Mouse (Mus musculus): ENCODE data around the gene Ptpa. TPM values are rescaled to one million over a fixed set of nuclear protein-coding genes. Genes with fewer than 3 reads are reported as not detected.

Ptpa gene
- 140 and 145 TPM in 2 replicates for polyA plus RNA-seq (2016; fragmentation: Nextera tagmentation; extraction: Ambion mirVana)

DNA sequence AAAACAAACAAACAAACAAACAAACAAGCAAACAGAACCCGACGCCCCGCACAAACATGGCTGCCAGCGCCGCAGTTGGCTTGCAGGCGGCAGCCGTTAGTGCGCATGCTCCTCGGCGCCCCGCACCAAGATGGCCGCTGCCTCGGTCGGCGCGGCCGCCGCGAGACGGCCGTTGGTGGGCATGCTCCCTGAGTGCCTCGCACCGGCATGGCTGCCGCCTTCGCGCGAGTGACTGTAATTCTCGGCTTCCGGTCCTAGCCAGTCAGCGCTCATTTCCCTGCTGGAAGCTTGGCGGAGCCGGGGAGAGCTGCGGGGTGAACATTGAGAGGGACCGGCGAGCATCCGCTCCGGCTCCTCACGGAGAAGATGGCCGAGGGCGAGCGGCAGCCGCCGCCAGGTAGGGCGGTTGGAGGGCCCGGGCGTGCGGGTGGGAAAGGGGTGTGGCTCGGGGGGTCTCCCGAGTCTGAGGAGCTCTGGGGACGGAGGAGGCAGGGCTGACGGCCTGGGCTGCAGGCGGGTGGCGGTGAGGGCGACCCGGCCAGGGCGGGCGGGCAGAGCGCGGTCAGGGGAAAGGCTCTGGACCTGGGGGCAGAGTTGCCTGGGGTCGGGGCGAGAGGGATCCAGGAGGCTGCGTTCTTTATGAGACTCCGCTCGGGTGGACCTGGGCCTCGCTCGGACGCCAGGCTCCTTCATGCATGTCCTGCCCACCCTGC lies at the start of gene Ptpa:
Gene Ptpa, plus strand, starts transcription at position 104 of the 713 bp plus-strand sequence.
- H3K9ac ChIP-seq: peak within 1 kb of the TSS; percentile 82
- peak within 1 kb of the TSS; percentile 96 for H3K27ac ChIP-seq
- under 1% methylated on average over 67 of the region's 67 CpGs for WGBS
- ATAC-seq (ENCODE audit: insufficient number of reproducible peaks, insufficient read depth, low FRiP score, low TSS enrichment): peak; percentile 91
- H3K36me3 ChIP-seq: no peaks in the 10 kb centered on the region
- no peaks in the 10 kb centered on the region for H3K9me3 ChIP-seq
- peak within 1 kb of the TSS; percentile 74 for H3K4me3 ChIP-seq
- peak within 1 kb of the TSS; percentile 76 for H3K4me2 ChIP-seq (replicated peaks)
- peaks cover 25% of the 10 kb centered on the region for H3K4me1 ChIP-seq
- no peaks in the 10 kb centered on the region for H3K27me3 ChIP-seq

DNA sequence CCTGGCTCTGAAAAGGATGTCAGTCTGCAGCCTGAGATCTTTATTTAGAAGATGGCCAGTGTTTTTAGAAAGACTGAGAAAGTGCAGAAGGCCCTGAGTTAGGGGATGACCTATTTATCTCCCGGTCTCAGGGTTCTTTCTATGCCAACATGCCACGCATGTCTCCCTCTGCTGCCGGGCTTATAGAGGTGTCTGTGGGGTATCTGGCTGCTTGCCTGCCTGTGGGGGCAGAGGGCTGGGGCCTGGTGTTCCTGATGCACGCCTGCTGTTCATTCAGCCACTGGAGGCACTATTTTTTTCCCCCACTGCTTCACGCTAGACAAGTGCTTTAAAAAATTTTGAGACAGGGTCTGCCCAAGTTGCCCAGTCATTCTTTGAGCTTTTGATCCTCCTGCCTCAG lies 49.6 kb upstream of the Ptpa start:
- H3K4me1 ChIP-seq: peaks cover 11% of the 10 kb centered on the region
- H3K27ac ChIP-seq: no peak overlapping the region
- ATAC-seq (ENCODE audit: insufficient number of reproducible peaks, insufficient read depth, low FRiP score, low TSS enrichment): no peak
- peaks cover 39% of the 10 kb centered on the region for H3K36me3 ChIP-seq
- H3K9ac ChIP-seq: no peak overlapping the region
- H3K4me2 ChIP-seq (replicated peaks): no peak overlapping the region
- H3K27me3 ChIP-seq: no peaks in the 10 kb centered on the region
- H3K9me3 ChIP-seq: no peaks in the 10 kb centered on the region
- H3K4me3 ChIP-seq: no peak overlapping the region
- 81% methylated on average over 5 of the region's 5 CpGs for WGBS

DNA sequence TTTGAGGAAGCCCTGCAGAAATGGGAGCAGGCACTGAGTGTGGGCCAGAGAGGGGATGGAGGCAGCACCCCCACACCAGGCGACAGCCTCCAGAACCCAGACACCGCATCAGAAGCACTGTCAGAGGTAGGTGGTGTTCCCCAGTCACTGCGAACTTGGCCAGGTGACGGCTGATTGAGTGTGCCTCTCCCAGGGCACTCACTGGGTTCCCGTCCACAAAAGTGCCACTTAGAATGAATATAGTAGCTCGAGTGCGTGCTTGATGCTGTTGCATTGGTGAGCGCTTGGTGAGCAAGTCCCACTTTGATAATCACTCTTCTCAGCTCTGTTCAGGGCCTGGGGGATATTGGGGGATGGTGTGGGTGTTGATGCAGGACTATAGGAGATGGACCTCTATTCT lies 44.3 kb upstream of the Ptpa start:
- Histone ChIP-seq H3K4me3 (no peak overlapping the region), H3K9ac (no peak overlapping the region), H3K4me1 (no peaks in the 10 kb centered on the region), H3K36me3 (peaks cover 85% of the 10 kb centered on the region), H3K9me3 (no peaks in the 10 kb centered on the region), H3K27ac (no peak overlapping the region), H3K4me2 (replicated peaks) (no peak overlapping the region), H3K27me3 (no peaks in the 10 kb centered on the region)
- WGBS: 92% methylated on average over 8 of the region's 8 CpGs
- no peak for ATAC-seq (ENCODE audit: insufficient number of reproducible peaks, insufficient read depth, low FRiP score, low TSS enrichment)

DNA sequence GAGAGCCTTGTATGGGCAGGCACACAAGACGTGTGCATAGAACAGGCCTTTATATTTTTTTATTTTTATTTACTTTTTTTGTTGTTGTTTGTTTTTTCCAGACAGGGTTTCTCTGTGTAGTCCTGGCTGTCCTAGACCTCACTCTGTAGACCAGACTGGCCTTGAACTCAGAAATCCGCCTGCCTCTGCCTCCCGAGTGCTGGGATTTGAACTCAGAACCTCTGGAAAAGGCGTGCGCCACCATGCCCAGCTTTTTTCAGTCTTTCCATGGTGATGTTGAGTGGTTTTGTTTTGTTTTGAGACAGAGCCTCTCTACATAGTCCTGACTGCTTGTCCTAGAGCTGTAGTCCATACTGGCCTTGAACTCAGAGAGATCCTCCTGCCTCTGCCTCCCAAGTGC lies 43.1 kb upstream of the Ptpa start:
- Histone ChIP-seq H3K27ac (no peak overlapping the region), H3K27me3 (no peaks in the 10 kb centered on the region), H3K36me3 (peaks cover 92% of the 10 kb centered on the region), H3K4me1 (no peaks in the 10 kb centered on the region), H3K9ac (no peak overlapping the region), H3K4me2 (replicated peaks) (no peak overlapping the region), H3K4me3 (no peak overlapping the region), H3K9me3 (no peaks in the 10 kb centered on the region)
- WGBS: 96% methylated on average over 5 of the region's 5 CpGs
- no peak for ATAC-seq (ENCODE audit: insufficient number of reproducible peaks, insufficient read depth, low FRiP score, low TSS enrichment)

DNA sequence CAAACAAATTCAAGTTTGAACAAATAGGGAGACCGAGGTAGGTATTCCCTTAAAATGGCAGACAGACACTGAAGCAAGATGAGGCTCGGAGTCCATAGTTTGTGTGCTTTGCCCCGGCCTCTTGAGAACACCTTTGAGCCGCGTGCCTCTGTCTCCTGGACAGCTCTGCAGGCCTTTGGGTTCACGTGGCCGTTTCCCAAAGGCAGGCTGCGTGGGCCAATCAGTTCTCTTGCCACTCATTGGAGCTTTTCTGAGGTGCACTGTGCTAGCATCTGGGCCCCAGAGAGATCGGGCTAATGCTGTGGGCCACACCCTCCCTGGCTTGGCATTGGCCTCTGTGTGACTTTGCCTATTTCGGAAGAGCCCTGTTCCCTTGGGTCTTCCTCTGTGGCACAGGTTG lies 39.9 kb upstream of the Ptpa start:
- ATAC-seq (ENCODE audit: insufficient number of reproducible peaks, insufficient read depth, low FRiP score, low TSS enrichment): no peak
- no peak overlapping the region for H3K4me2 ChIP-seq (replicated peaks)

DNA sequence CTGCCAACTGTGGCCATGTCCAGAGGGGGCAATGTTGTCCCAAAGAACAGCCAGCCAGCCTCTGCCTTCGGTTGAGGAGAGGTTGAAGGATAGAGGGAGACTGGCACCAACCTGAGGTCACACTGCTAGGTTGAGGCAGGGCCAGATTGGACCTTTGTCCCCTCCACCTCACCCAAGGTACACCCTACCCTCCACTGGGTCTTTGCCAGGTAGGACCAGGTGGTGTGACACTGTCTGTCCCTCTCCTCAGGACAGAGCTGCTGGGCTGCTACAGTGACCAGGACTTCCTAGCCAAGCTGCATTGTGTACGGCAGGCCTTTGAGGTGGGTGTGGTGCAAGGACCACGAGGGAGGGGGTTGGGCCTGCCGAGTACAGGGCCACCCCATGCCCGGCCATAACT lies 38.1 kb upstream of the Ptpa start:
- peaks cover 92% of the 10 kb centered on the region for H3K36me3 ChIP-seq
- H3K27ac ChIP-seq: no peak overlapping the region
- ATAC-seq (ENCODE audit: insufficient number of reproducible peaks, insufficient read depth, low FRiP score, low TSS enrichment): no peak; the same call in 1 of the 2 replicates
- 79% methylated on average over 5 of the region's 5 CpGs for WGBS
- H3K27me3 ChIP-seq: no peaks in the 10 kb centered on the region
- H3K9ac ChIP-seq: no peak overlapping the region
- no peak overlapping the region for H3K4me3 ChIP-seq
- H3K9me3 ChIP-seq: no peaks in the 10 kb centered on the region
- no peaks in the 10 kb centered on the region for H3K4me1 ChIP-seq
- no peak overlapping the region for H3K4me2 ChIP-seq (replicated peaks)

More for the DNA sequence above, 39.9 kb upstream of the Ptpa start:
- Histone ChIP-seq H3K9ac (no peak overlapping the region), H3K9me3 (no peaks in the 10 kb centered on the region), H3K27ac (no peak overlapping the region), H3K36me3 (peaks cover 91% of the 10 kb centered on the region), H3K4me1 (no peaks in the 10 kb centered on the region), H3K27me3 (no peaks in the 10 kb centered on the region), H3K4me3 (no peak overlapping the region)
- 88% methylated on average over 10 of the region's 10 CpGs for WGBS

DNA sequence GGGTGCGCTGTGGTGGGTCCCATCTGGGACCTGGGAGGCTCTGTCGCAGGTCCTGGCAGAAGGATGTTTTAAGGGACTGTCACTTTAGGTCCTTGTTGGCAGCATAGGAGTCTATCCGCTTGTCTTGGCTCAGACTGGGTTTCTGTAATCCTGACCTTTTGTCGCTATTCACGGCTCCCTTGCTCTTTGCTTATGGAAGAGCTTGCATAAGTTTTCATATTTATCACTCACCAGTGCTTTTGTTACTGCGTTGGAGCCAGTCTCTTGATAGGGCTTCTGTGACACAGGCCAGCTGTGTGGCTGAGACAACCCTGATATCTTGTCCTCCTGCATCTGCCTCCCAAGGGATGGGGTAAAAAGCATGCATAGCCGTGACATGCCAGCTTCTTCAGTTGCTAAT lies 36.5 kb upstream of the Ptpa start:
- Histone ChIP-seq H3K9me3 (no peaks in the 10 kb centered on the region), H3K27ac (no peak overlapping the region), H3K4me3 (no peak overlapping the region), H3K9ac (no peak overlapping the region), H3K4me2 (replicated peaks) (no peak overlapping the region), H3K4me1 (no peaks in the 10 kb centered on the region), H3K36me3 (peaks cover 92% of the 10 kb centered on the region), H3K27me3 (no peaks in the 10 kb centered on the region)
- ATAC-seq (ENCODE audit: insufficient number of reproducible peaks, insufficient read depth, low FRiP score, low TSS enrichment): no peak
- 86% methylated on average over 7 of the region's 7 CpGs for WGBS

DNA sequence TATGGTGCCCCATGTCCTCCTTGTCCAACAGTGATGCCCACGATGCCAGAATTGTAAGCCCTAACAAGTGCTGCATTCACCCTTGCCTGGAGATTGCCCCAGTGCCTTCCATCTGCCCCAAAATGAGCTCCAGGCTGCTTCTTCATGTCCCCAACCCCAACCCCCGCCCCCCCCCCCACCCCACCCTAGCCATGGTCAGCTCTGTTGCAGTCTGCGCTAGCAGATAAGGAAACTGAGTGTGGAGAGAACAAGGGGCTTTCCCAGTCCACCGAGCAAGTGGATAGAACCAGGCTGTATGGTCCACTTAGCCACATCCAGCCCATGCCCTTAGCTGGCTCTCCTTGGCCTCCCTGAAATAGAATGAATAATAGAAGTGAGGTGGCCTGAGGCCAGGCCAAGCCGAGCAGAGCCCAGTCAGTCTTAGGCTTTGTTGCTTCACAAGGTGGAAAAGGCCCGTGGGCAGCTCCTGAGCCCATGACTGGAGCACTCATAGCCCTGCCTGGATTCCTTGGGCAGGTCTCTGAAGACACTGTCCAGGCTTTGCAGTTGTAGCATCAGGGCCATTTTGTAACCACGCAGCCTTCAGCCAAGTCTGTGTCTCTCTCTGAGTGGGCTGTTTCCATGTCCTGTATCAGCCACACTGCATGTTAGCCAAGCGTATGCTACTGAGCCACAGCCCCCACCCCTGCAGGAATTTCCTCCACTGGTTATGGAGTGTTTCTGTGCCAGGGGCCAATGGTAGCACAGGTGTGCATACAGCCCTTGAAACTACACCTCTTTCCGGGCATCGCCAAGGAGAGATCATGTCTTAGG lies 35.1 kb upstream of the Ptpa start:
- peaks cover 89% of the 10 kb centered on the region for H3K36me3 ChIP-seq

DNA sequence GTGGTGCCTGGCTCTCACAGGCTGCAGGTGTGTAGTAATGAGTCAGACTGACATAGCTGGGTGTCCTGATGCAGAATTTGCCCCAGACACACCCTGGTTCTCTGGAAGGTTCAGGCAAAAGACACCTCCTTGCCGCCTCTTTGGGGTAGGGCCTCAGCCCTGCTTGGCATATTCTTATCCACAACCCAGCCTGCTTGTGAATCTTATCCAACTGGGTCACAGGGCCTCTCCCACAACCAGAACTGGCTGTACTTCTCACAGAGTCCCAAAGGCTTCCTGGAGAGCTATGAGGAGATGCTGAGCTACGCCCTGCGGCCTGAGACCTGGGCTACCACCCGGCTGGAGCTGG lies 34.5 kb upstream of the Ptpa start:
- Histone ChIP-seq H3K27me3 (no peaks in the 10 kb centered on the region), H3K9me3 (no peaks in the 10 kb centered on the region), H3K27ac (no peak overlapping the region), H3K4me2 (replicated peaks) (no peak overlapping the region), H3K4me1 (no peaks in the 10 kb centered on the region), H3K9ac (no peak overlapping the region), H3K36me3 (peaks cover 83% of the 10 kb centered on the region), H3K4me3 (no peak overlapping the region)
- WGBS: 91% methylated on average over 4 of the region's 4 CpGs
- ATAC-seq (ENCODE audit: insufficient number of reproducible peaks, insufficient read depth, low FRiP score, low TSS enrichment): no peak

More for the DNA sequence above, 35.1 kb upstream of the Ptpa start:
- no peaks in the 10 kb centered on the region for H3K9me3 ChIP-seq
- no peak overlapping the region for H3K9ac ChIP-seq
- H3K4me3 ChIP-seq: no peak overlapping the region
- H3K27me3 ChIP-seq: no peaks in the 10 kb centered on the region
- no peak for ATAC-seq (ENCODE audit: insufficient number of reproducible peaks, insufficient read depth, low FRiP score, low TSS enrichment)
- no peak overlapping the region for H3K4me2 ChIP-seq (replicated peaks)
- 88% methylated on average over 10 of the region's 10 CpGs for WGBS
- H3K4me1 ChIP-seq: no peaks in the 10 kb centered on the region
- H3K27ac ChIP-seq: no peak overlapping the region

DNA sequence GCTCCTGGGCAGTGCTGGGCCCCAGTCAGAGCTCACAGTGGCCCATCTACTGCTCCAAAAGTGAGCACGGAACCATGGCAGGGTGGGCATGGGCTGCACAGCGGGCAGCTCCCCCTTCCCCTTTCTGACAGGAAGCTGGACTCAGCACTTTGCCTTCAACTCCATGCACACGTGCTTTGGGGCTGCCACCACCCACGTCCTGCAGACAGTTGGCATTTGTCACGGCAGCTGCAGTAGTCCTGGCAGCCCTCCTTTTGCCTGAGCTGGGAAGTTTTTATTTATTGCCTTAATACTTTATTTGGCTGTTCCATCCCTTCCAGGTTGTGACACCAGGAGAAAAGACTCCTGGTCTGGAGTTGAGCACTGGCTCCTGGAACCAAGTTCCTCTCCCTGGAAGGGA lies 31.0 kb upstream of the Ptpa start:
- H3K4me3 ChIP-seq: no peak overlapping the region
- H3K4me1 ChIP-seq: no peaks in the 10 kb centered on the region
- H3K4me2 ChIP-seq (replicated peaks): no peak overlapping the region
- peaks cover 49% of the 10 kb centered on the region for H3K36me3 ChIP-seq
- WGBS: 83% methylated on average over 5 of the region's 5 CpGs
- no peak overlapping the region for H3K27ac ChIP-seq
- H3K9me3 ChIP-seq: no peaks in the 10 kb centered on the region
- no peak overlapping the region for H3K9ac ChIP-seq
- H3K27me3 ChIP-seq: no peaks in the 10 kb centered on the region
- ATAC-seq (ENCODE audit: insufficient number of reproducible peaks, insufficient read depth, low FRiP score, low TSS enrichment): no peak

DNA sequence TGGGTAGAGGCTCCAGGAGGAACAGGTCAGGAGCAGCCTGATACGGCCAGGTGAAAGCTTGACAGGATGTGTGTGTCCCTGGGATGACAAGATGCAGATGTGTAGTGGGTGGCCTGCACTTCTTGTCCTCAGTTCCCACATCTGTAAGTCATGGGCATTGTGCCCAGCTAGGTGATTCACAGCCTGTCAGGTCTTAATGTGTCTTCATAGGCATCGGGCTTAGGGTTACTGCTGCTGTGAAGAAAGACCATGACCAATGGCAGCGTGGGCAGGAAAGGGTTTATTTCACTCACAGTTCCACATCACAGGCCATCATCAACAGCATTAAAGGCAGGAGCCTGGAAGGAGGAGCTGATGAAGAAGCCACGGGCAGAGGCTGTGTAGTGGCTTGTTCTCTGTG lies 30.2 kb upstream of the Ptpa start:
- no peak overlapping the region for H3K4me2 ChIP-seq (replicated peaks)
- H3K9me3 ChIP-seq: no peaks in the 10 kb centered on the region
- H3K36me3 ChIP-seq: peaks cover 43% of the 10 kb centered on the region
- H3K27ac ChIP-seq: no peak overlapping the region
- no peaks in the 10 kb centered on the region for H3K27me3 ChIP-seq
- 87% methylated on average over 4 of the region's 4 CpGs for WGBS
- peaks cover 2% of the 10 kb centered on the region; the same call in 1 of the 2 replicates for H3K4me1 ChIP-seq
- H3K4me3 ChIP-seq: no peak overlapping the region
- no peak overlapping the region for H3K9ac ChIP-seq
- no peak for ATAC-seq (ENCODE audit: insufficient number of reproducible peaks, insufficient read depth, low FRiP score, low TSS enrichment)

DNA sequence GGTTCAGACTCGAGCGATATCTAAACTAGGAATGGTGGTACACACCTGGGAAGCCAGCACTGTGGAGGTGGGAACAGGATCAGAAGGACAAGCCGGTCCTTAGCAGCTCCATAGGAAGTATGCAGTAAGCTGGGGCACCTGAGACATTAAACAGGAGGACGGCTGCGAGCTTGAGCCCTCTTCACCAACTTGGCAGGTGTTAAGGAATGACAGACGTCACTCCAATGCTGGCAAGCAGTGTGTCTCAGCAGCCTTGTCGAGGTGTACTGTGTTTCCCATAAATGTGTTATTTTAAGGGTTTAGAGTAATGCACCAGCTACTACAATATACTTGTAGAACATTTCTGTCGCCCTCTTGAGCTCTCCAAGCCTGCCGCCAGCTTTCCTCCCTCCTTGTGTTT lies 28.9 kb upstream of the Ptpa start:
- Histone ChIP-seq H3K9ac (no peak overlapping the region), H3K4me1 (peaks cover 5% of the 10 kb centered on the region; the same call in 1 of the 2 replicates), H3K27me3 (no peaks in the 10 kb centered on the region), H3K36me3 (peaks cover 30% of the 10 kb centered on the region), H3K4me3 (no peak overlapping the region), H3K9me3 (no peaks in the 10 kb centered on the region), H3K4me2 (replicated peaks) (no peak overlapping the region), H3K27ac (no peak overlapping the region)
- WGBS: 81% methylated on average over 9 of the region's 9 CpGs
- no peak for ATAC-seq (ENCODE audit: insufficient number of reproducible peaks, insufficient read depth, low FRiP score, low TSS enrichment)
